Mouse (Mus musculus) cerebellum, postnatal 10 days (tissue): ENCODE measurements around the gene Kidins220.

Source experiments
- DNase-seq, 2 experiments: peaks; one replicate each; pipeline ENCODE4 v3.0.0; 2021; ENCODE audit warnings: mixed read lengths in 2 of 2

Kidins220 gene

GRCm38 (mm10) chr12:24974446-24975114, at the start of gene Kidins220:
TSS of gene Kidins220 (plus strand) at chr12:24974925.
- peak; percentile 99 to 100 for DNase-seq

- DNase-seq = no peak
These were observed 49.4 kb upstream of the Kidins220 start for GRCm38 (mm10) chr12:24925276-24925675.

GRCm38 (mm10) chr12:24925684-24926083, 49.0 kb upstream of the Kidins220 start:
- DNase-seq = no peak

- DNase-seq = peak; percentile 71 to 79
These were observed 46.5 kb upstream of the Kidins220 start for GRCm38 (mm10) chr12:24928051-24928748.

- peak; percentile 68 for DNase-seq
These were observed 45.7 kb upstream of the Kidins220 start for GRCm38 (mm10) chr12:24929043-24929442.

- DNase-seq = no peak
These were observed 44.0 kb upstream of the Kidins220 start for GRCm38 (mm10) chr12:24930760-24931159.

GRCm38 (mm10) chr12:24932120-24932519, 42.6 kb upstream of the Kidins220 start:
- peak; percentile 28 to 46 for DNase-seq

- DNase-seq = no peak
These were observed 41.4 kb upstream of the Kidins220 start for GRCm38 (mm10) chr12:24933206-24933775.

GRCm38 (mm10) chr12:24933996-24934395, 40.7 kb upstream of the Kidins220 start:
- DNase-seq = no peak

- DNase-seq = no peak
These were observed 38.4 kb upstream of the Kidins220 start for GRCm38 (mm10) chr12:24936281-24936680.

GRCm38 (mm10) chr12:24939372-24939771, 35.4 kb upstream of the Kidins220 start:
- DNase-seq = no peak

- DNase-seq = no peak
These were observed 32.0 kb upstream of the Kidins220 start for GRCm38 (mm10) chr12:24942619-24943287.

- no peak for DNase-seq
These were observed 31.3 kb upstream of the Kidins220 start for GRCm38 (mm10) chr12:24943427-24943826.

- DNase-seq = no peak
These were observed 30.1 kb upstream of the Kidins220 start for GRCm38 (mm10) chr12:24944597-24944996.

GRCm38 (mm10) chr12:24947065-24947464, 27.7 kb upstream of the Kidins220 start:
- no peak for DNase-seq

GRCm38 (mm10) chr12:24948344-24948743, 26.4 kb upstream of the Kidins220 start:
- DNase-seq = peak; percentile 75 to 82

- DNase-seq = no peak
These were observed 24.2 kb upstream of the Kidins220 start for GRCm38 (mm10) chr12:24950376-24951046.

- DNase-seq = peak; percentile 85 to 90
These were observed 22.6 kb upstream of the Kidins220 start for GRCm38 (mm10) chr12:24952147-24952546.

- no peak for DNase-seq
These were observed 19.6 kb upstream of the Kidins220 start for GRCm38 (mm10) chr12:24955137-24955536.

- no peak for DNase-seq
These were observed 16.2 kb upstream of the Kidins220 start for GRCm38 (mm10) chr12:24958526-24958925.

GRCm38 (mm10) chr12:24961821-24962220, 12.9 kb upstream of the Kidins220 start:
- DNase-seq = no peak

- DNase-seq = no peak
These were observed 12.3 kb upstream of the Kidins220 start for GRCm38 (mm10) chr12:24962362-24962967.
